Mouse (Mus musculus) ES-E14 (cell line): ENCODE results near the gene Pcnx2.

Source experiments
- CHD2 ChIP-seq: IDR thresholded peaks from 2 replicates; pipeline ENCODE4 v1.6.1; 2014; ENCODE audit warnings: mild to moderate bottlenecking, low read depth, low read length, inconsistent platforms
- MAFK ChIP-seq: IDR thresholded peaks from 2 replicates; pipeline ENCODE4 v1.6.1; 2014; ENCODE audit warnings: mild to moderate bottlenecking, low read depth, low read length, inconsistent platforms; ENCODE audit not compliant: insufficient read depth
- ZC3H11A ChIP-seq: IDR thresholded peaks from 2 replicates; pipeline ENCODE4 v1.6.1; 2012; ENCODE audit warnings: low read depth, mild to moderate bottlenecking, inconsistent platforms, low read length, borderline replicate concordance

- TF ChIP-seq CHD2: no peak
- TF ChIP-seq ZC3H11A: no peak
- TF ChIP-seq MAFK: no peak
These were observed 24.2 kb upstream of the Pcnx2 start for GRCm38 (mm10) chr8:125922333-125922732.
